31 mouse cellular contexts compared by ENCODE assay signal in genomic region chr5:113647141-113647540, GRCm38 (mm10). TPM values are rescaled to one million over a fixed set of nuclear protein-coding genes. Genes with fewer than 3 reads are reported as not detected.
DNase-seq lines count a peak whose midpoint lies in the region; ATAC-seq and TF ChIP-seq lines count a peak whose summit lies in the region.
"Had no signal": no experiment of that assay in that cellular context is flagged by ENCODE, and none has a peak within 500 bp of the region (broad histone marks: within the 10 kb centered on the region; RNA-seq: fewer than 3 reads in every experiment).

No protein-coding gene starts in this region.

- H3K36me3 ChIP-seq in forebrain, embryonic 11.5 days (ENCODE audit: control insufficient read depth, insufficient read depth, low read length), result no peaks in the 10 kb centered on the region
- H3K36me3 ChIP-seq: embryonic facial prominence, embryonic 12.5 days; forebrain, embryonic 10.5 days; G1E; hindbrain, embryonic 13.5 days; limb, embryonic 13.5 days; liver, embryonic 12.5 days; midbrain, embryonic 10.5 days; midbrain, embryonic 15.5 days had no signal

- no peak for TF ChIP-seq POLR2A in bone marrow macrophage, adult 2 months (IDR thresholded peaks at IDR 0.05; ENCODE audit: borderline replicate concordance, low read depth, low read length)

- no peak overlapping the region for H3K27ac ChIP-seq in layer of hippocampus, adult 2 months
- peak overlapping the region; percentile 91 for H3K27ac ChIP-seq in bone marrow macrophage, adult 2 months (ENCODE audit: insufficient read depth, low read depth, low read length)
- no peak overlapping the region for H3K27ac ChIP-seq in forebrain, embryonic 11.5 days (ENCODE audit: low read depth, low read length)
- H3K27ac ChIP-seq: embryonic facial prominence, embryonic 12.5 days; forebrain, embryonic 10.5 days; hindbrain, embryonic 13.5 days; kidney, postnatal 0 days; limb, embryonic 13.5 days; liver, embryonic 12.5 days; midbrain, embryonic 10.5 days; midbrain, embryonic 15.5 days; stomach, postnatal 0 days had no signal

- H3K4me1 ChIP-seq in bone marrow macrophage, adult 2 months (ENCODE audit: control insufficient read depth, insufficient read depth, low read length), result peaks cover 66% of the 10 kb centered on the region
- H3K4me1 ChIP-seq in forebrain, embryonic 11.5 days (replicated peaks; ENCODE audit: control insufficient read depth, insufficient read depth, low read length), result 0 out of 2 replicates have a peak, but pooled peaks cover 4% of the 10 kb centered on the region

- TF ChIP-seq CTCF in layer of hippocampus, adult 2 months (conservative IDR thresholded peaks at IDR 0.05), result no peak
- no peak for TF ChIP-seq CTCF in bone marrow macrophage, adult 2 months (IDR thresholded peaks at IDR 0.05; ENCODE audit: low read depth, low read length)

- no peak overlapping the region for H3K4me3 ChIP-seq in layer of hippocampus, adult 2 months
- no peak overlapping the region for H3K4me3 ChIP-seq in bone marrow macrophage, adult 2 months (ENCODE audit: insufficient read depth, low read length)
- H3K4me3 ChIP-seq in forebrain, embryonic 11.5 days (ENCODE audit: low read depth, low read length), result no peak overlapping the region
- H3K4me3 ChIP-seq: embryonic facial prominence, embryonic 12.5 days; forebrain, embryonic 10.5 days; hindbrain, embryonic 13.5 days; limb, embryonic 13.5 days; liver, embryonic 12.5 days; midbrain, embryonic 10.5 days; midbrain, embryonic 15.5 days had no signal

- no peak overlapping the region for H3K9ac ChIP-seq in forebrain, embryonic 11.5 days (ENCODE audit: low read length)
- H3K9ac ChIP-seq: embryonic facial prominence, embryonic 12.5 days; hindbrain, embryonic 13.5 days; limb, embryonic 13.5 days; liver, embryonic 12.5 days; lung, embryonic 14.5 days; midbrain, embryonic 15.5 days had no signal

- 93% methylated on average over 8 of the region's 8 CpGs for WGBS in forebrain, embryonic 11.5 days

- peak; percentile 24 for ATAC-seq in megakaryocyte, adult 5-6 weeks (ENCODE audit: poor library complexity, severe bottlenecking)
- ATAC-seq in forebrain, embryonic 11.5 days (replicated peaks; ENCODE audit: low FRiP score), result no peak
- ATAC-seq in inflammation-experienced regulatory T-cells, adult 6 months, result no peak
- ATAC-seq: forebrain, embryonic 16.5 days; liver, embryonic 12.5 days; midbrain, embryonic 15.5 days had no signal

- no peak overlapping the region for H3K4me2 ChIP-seq in forebrain, embryonic 11.5 days (ENCODE audit: low read depth, low read length, severe bottlenecking)
- H3K4me2 ChIP-seq: embryonic facial prominence, embryonic 12.5 days; heart, embryonic 11.5 days; hindbrain, embryonic 13.5 days; limb, embryonic 13.5 days; liver, embryonic 12.5 days; midbrain, embryonic 15.5 days had no signal

- H3K27me3 ChIP-seq in forebrain, embryonic 11.5 days (ENCODE audit: control insufficient read depth, insufficient read depth, low read length), result peaks cover 3% of the 10 kb centered on the region; the same call in 1 of the 2 replicates

- DNase-seq in gastrocnemius, postnatal 25 days, result peak; percentile 9
- no peak for DNase-seq in gastrocnemius, adult 18-20 months (ENCODE audit: low spot score)
- DNase-seq in layer of hippocampus, adult 9-11 months, result peak; percentile 78
- no peak for DNase-seq in layer of hippocampus, adult 2 months (ENCODE audit: low spot score in 2 of 2)
- DNase-seq in forebrain, embryonic 11.5 days (ENCODE audit: low spot score), result no peak
- DNase-seq: adrenal gland, adult 8-10 months; cerebellum, adult 11-12 months; cerebellum, adult 9-11 months; embryo, embryonic 11 days; gastrocnemius, postnatal 14 days; heart, postnatal 4 days; kidney, adult 11 months; lung, embryonic 14.5 days; right cerebral cortex, postnatal 25 days; thymus, adult 2 months; thymus, postnatal 36 days had no signal

- no peaks in the 10 kb centered on the region for H3K9me3 ChIP-seq in forebrain, embryonic 11.5 days (ENCODE audit: control insufficient read depth, low read length)
- H3K9me3 ChIP-seq: embryonic facial prominence, embryonic 12.5 days; forebrain, embryonic 10.5 days; hindbrain, embryonic 13.5 days; limb, embryonic 13.5 days; liver, embryonic 12.5 days; midbrain, embryonic 10.5 days; midbrain, embryonic 15.5 days had no signal

RNA-seq across cellular contexts. Expression of gene Cmklr1, which starts 3.1 kb away (rescaled TPM):
- 10 to 100 TPM; 14.6 to 15.4 TPM for total RNA-seq in gastrocnemius, postnatal 25 days (2021)
- total RNA-seq in gastrocnemius, adult 18-20 months (2021), result 10 to 100 TPM; 12.4 to 14.9 TPM
- total RNA-seq in layer of hippocampus, adult 2 months (2021), result 1 to 10 TPM; 3.3 to 4.5 TPM
- polyA plus RNA-seq in bone marrow macrophage, adult 2 months (2012; ENCODE audit: insufficient read depth, insufficient read length, missing spikeins), result 45.7 and 58.6 TPM in 2 replicates
- total RNA-seq in megakaryocyte, adult 5-6 weeks (2015), result 1.9 and 2.1 TPM in 2 replicates
- 0.41 and 2.2 TPM in 2 replicates for total RNA-seq in megakaryocyte, adult 5-6 weeks (2017)
- polyA plus RNA-seq in forebrain, embryonic 11.5 days (2014; fragmentation: Nextera tagmentation; extraction: Ambion mirVana), result 0.89 and 1.1 TPM in 2 replicates
- under 1 TPM in 1 of 3 experiments, not detected in 2; 0.24 TPM for polyA plus RNA-seq in inflammation-experienced regulatory T-cells, adult 6 months (2017; shearing (Covaris generic))
- polyA plus RNA-seq: G1E had no signal

Comparison
In these comparisons a context has a peak if more than half of its experiments do, and no peak if none do; other contexts are left out.
1. DNase-seq: peak in gastrocnemius, postnatal 25 days (single experiment) and layer of hippocampus, adult 9-11 months (single experiment); none in gastrocnemius, adult 18-20 months (single experiment), layer of hippocampus, adult 2 months (0 of 2) and forebrain, embryonic 11.5 days (single experiment).